Mouse (Mus musculus) ovary, postnatal 14 days (tissue): Measurements from ENCODE around the gene Clk2.
"Not testable (repeated sequence)": the region's sequence is repeated elsewhere in the genome, so short reads cannot be mapped to it uniquely, and the experiment has no call there.

Source experiments
- DNase-seq: peaks from one replicate; pipeline ENCODE4 v3.0.0; 2022; ENCODE audit warnings: low spot score

Gene Clk2

DNA sequence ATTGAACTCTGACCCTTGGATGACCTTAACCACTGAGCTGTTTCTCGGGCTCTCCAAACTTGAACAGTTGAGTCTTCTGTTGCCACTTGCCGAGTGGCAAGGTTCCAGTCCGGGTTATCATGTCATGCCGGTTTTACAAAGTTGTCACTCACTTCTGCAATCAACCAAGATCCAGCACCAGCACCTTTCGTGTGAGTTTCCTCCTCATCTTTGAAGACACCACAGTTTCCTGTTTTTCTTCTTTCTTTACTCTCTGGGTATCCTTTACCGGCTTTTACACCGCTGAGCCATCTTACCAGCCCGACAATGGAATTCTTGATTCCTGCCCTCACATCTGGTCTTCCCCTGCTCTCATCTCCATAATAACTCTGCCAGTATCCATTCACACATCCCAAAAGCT is 25.8 kb downstream of the Clk2 start:
- no peak for DNase-seq

DNA sequence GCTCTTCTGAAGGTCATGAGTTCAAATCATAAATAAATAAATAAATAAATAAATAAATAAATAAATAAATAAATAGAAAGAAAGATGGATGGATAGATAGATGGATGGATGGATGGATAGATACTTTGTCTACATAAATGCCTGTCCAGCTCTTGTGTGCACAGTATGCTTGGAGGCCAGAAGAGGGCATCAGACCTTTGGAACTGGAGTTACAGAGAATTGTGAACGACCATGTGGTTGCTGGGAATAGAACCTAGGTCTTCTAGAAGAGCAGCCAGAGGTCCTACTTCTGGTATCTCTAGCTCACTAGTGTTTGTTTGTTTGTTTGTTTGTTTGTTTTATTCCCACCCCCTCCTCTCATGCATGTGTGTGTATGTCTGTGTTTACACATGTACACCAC is 28.8 kb downstream of the Clk2 start:
- DNase-seq = no peak

DNA sequence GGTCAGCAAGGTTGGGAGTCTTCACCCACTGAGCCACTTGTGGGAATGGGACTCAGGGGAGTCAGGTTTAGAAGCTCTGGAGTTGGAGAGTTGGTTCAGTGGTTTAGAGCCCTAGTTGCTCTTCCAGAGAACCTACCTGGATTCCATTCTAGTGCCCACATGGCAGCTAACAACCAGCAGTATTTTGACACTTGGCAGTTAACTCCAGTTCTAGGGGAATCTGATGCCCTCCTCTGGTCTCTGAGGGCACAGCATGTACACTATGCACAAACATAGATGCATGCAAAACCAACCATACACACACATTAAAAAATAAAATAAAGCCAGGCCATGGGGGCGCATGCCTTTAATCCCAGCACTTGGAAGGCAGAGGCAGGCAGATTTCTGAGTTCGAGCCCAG is 29.3 kb downstream of the Clk2 start:
- DNase-seq = no peak

DNA sequence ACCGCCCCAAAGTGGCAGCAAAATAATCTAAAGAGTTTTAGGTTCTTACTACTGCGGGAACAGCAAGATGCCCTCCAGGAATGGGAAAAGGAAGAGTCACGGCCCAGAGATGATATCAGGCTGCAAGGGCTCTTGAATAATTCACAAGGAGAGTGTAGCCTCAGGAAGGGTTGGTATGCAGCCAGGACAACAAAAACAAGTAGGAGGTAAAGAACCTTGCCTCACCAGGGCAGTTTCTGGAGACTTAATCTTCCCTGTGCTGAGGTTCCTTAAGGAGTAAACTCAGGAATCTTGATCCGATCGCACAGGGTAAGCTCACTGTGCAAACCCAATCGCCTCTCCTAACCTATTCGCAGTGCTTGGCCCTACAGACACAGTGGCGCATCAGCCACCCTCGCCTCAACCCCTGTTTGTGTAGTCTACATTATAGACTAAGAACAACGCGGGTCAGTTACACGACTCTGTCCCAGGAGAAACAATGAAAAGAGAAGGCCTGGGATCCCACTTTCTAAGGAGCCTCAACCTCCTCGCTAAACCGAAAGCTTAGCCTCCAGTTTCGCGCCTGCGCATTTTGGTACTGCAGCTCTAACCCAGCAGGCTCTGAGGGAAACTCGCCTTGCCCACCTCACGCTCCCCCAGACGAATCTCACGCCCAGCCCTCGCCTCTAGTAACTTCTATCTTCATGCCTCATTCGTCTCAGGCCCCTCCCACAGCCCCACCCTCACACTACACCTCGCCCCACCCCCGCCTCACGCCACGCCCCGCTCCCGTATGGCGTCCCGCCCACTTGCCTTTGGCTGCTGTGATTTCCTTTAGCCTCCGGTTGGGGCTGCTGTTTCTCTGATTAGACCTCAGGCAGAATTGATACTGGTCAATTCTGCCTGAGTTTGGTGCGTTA is 31.6 kb downstream of the Clk2 start:
- peak; percentile 76 for DNase-seq

DNA sequence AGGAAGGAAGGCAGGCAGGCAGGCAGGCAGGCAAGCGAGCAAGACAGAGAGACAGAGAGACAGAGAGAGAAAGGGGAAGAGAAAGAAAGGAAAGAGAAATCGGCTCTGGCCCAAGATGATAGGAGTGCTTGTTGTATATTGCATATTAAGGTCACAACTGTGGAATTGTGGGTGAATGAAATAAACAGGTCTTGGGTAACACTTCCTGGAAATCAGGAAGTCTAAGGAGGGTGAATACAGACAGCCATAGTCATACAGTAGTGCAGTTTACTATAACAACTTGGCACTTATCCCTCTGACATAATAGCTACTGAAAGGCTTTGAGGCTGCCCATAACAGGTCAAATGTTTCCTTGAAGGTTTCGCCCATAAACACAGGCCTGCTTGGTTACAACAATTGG is 35.2 kb downstream of the Clk2 start:
- DNase-seq = no peak

DNA sequence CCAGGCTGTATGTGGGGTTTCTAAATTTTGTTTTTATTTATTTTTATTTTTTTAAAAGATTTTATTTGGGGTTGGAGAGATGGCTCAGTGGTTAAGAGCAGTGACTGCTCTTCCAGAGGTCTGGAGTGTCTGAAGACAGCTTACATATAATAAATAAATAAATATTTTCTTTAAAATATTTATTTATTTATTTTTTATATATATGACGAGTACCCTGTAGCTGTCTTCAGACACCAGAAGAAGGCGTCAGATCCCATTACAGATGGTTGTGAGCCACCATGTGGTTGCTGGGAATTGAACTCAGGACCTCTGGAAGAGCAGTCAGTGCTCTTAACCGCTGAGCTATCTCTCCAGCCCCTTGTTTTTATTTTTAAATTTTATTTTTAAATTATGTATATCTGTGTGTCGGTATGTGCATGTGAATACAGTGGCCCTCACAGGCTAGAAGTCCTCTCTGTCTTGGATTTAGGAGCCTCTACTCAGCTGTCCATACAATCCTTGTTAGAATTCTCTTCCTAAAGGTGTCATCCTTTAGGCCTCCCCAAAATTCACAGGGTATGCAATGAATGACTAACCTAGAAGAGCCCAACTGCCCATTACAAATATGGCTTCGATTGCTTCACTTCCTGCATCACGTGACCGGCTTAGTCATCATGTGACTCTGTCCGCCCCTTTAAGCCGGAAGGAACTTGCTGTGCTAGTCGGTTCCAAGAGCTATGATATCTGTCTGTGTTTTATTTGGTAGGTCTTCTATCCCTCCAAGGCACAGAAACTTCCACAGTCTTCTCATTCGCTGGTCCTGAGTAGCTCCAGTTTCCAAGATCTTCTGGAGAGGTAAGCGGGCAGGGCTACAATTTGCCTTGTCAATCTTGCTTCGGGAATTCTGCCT is 37.9 kb downstream of the Clk2 start, which contains the start of gene Gba:
Gene Gba, plus strand, starts transcription at position 676 of the 889 bp plus-strand sequence.
- peak; percentile 82 for DNase-seq

DNA sequence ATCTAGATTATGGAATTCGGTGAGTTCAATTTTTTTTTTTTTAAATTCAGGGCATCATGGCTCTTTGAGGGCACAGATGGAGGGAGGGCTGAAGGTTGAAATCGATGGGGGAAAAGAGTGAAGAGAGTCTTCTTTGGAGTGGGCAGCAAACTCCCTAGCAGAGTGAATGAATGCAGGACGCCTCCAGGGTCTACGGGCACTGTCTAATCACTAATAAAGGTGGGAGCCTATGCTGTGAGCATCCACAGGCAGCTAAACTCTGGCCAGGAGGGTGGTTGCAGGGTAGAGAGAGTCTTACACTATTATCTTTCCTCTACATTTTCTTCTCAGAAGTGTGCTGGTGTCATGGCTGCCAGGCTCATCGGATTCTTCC is 38.5 kb downstream of the Clk2 start:
- DNase-seq = no peak

DNA sequence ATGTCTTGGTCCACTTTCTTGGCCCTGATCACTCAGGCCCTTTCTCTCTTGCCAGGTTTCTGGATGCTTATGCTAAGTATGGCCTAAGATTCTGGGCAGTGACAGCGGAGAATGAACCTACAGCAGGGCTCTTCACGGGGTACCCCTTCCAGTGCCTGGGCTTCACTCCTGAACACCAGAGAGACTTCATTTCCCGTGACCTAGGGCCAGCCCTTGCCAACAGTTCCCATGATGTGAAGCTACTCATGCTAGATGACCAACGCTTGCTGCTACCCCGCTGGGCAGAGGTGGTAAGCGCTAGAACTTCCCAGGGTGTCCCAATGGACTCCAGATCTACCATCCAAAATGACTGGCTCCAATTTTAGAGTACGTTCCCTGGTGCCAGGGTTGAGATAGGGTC is 41.5 kb downstream of the Clk2 start:
- no peak for DNase-seq

DNA sequence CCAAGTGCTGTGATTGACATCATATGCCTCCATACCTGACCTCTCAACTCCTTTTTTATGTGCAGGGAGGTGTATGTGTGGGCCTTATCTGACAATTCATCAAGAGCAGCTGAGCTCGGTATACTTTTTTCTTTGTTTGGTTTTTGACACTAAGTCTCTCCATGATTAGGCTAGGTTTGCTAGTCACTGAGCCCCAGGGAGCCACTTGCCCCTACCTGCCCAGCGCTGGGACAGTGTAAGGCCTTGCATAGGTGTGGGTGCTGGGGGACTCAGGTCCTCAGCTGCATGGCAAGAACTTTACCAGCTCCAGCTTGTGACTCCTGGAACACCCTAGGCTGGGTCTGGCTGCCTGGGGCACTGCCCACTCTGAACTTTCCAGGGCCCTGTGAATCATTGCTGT is 42.1 kb downstream of the Clk2 start:
- no peak for DNase-seq

DNA sequence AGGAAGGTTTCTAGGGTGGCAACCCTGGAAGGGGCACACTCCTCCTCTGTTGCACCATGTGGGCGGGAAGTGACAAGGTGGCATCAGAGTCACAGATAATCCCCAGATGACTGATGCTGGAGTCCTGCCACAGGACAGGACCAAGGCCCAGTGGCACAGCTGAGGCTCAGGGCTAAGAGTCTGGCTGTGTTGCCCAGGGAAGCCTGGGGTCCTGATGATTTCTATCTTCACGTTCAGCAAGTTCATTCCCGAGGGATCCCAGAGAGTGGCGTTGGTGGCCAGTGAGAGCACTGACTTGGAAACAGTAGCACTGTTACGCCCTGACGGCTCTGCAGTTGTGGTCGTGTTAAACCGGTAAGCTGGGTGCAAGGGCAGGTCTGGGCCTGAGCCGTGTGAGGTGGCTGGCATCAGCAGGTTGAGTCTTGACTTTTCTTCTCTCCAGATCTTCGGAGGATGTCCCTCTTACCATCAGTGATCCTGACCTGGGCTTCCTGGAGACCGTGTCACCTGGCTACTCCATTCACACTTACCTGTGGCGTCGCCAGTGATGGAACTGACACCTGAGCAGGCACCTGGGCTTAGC is 43.6 kb downstream of the Clk2 start:
- DNase-seq = no peak

DNA sequence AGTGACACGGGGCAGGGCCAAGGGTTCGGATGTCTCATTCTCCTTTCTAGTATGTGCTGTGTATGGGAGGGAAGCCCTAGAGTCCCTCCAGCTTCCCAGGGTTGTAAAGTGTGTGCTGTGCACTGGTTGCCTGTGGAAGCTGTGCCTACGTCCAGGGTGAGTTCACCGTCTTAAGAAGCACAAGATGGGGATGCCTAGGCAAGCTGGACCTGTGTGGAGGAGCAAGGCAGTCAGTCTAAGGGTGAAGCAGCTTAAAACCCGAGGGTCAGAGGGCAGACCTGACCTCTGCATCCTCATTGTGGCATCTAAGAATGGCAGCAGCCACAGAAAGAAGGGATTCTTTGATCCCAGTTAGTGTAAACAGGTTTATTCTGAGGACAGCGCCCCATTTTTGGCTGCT is 44.1 kb downstream of the Clk2 start:
- DNase-seq = no peak

DNA sequence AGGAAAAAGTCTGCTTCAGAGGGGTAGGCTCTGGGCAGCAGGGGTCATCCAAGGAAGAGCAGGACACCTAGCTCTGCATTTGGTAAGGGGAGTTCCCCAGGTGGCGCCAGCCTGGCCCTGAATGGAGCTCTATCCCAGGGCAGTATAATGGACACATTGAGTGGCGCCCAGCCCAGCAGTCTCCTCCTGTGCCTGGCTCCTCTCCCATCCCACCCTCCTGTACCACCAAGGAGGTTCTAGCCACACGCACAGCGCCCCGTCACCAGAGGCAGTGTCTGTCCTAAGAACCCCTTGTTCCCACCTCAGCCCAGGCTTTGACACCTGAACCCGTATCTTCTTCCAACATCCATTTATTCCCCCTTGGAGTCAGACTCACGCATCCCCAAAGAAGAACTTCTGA is 45.1 kb downstream of the Clk2 start:
- DNase-seq = no peak

DNA sequence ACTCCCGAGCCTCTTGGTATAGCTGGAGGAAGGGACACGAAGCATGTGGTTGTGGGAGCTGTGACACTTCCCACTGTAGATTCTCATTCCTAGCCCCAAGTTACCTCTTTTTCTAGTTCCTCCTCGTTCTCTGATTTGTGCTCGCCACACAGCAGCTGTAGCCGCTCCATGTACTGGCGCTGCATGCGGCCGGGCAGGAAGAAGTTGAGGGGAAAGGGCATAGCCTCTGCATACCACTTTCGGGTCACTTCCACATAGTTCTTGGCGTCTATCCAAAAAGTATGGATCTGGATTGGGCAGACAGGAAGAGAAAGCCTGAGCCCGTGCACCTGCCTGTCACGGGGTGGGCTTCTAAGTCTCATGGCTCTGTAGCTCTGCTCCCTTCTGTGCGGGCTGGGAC is 45.6 kb downstream of the Clk2 start:
- no peak for DNase-seq

DNA sequence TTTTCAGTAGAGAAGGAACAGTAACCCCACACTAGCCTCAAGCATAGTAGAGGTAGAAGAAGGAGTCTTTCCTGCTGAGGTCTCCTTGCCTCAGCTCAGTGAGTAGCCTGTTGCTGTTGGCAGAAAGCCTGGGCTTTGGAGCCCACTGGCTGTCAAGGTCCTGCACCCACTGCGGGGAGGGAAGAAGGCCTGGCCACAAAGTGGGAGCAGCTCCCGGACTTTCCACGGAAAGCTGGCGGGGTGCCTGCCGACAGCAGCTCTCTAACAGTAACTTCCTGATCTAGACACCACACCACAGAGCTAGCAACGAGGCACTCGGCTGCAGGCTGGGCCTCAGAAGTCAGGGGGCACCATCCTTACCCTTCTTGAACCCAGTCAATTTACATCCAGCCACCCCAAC is 46.1 kb downstream of the Clk2 start:
- DNase-seq = no peak

DNA sequence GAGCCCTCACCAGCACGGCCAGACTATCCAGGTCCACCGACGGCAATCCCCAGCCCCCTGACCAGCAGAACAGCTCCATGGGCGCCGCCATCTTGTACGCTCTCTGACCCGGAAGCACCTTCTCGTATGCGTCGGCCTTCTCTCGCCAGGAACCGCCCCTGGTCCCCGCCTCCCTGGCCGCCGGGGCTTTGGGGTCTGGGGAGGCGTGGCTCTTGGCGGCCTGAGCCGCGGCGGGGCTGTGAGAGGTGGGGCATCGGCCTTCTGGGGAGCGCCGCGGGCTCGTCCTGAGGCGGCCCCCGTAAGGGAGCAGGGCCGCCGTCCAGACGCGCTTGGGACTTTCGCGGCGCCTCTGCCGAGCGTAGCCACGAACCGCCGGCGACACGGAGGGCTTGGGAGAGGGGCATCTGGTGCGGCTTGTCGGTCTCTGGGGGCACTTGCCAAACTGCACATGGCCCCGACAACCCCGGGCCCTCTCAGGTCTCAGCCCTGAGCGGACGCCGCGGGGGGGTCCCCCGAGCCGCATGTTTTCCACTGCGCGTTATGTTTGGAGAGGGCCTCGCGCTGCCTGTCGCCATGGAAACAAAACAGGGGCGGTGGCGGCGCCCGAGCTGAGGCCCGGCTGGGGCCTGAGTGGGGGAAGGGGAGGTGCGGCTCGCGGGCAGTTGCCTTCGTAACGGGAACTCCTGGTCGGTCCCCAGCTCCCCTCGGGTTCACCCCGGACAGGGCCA is 49.4 kb downstream of the Clk2 start:
- DNase-seq = peak; percentile 90

DNA sequence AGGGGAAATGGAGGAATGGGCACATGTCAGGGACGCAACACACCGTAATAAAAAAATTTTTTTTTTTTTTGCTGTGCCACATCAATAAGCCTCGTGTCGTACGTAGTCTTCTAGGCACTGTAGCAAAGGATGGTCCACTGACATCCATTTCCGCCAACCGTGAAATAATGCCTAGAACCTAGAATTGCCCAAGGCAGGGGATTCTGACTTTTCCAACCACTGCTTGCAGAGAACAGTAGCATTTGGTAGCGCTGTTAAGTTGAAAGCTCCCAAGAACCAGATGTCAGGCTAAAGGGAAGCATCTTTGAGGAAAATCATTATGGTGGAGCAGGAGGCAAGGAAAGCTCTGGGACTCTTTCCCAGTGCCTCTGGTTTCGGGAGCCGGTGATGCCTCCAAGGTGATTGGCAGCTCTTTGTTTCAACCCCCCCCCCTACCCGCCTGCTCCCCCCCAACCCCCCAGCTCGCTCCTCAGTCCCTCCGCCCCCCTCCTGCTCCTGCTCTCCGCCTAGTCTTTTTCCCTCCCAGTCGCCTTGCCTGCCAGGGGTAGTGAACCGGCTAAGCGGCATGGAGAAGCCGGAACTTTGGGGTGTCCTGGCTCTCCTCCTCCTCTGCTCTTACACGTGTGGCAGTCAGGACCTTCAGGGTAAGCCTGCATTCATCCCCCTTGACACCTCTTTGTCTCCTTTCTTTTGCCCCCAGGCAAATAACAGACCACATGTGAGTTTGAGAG is 50.3 kb downstream of the Clk2 start, which contains the start of gene Thbs3:
Gene Thbs3, plus strand, starts transcription at position 500 of the 731 bp plus-strand sequence.
- no peak for DNase-seq

DNA sequence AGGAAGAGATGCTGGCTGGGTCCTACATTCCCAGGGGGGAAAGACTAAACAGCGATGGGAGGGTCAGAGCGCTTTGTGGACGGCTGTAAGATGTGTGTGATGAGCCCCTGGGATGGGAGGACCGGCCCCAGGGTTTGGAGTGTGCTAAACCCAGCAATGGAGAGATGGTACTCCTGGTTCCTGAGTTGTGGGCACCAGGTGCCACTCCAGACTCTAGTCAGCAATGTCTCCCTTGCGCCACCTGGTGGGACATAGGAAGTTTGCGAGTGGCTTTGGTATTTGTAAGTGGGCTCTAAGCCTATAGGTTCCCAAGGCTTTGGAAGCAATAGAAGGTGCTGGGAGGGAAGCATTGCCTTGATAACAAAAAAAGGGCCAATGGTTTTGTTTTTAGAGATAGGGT is 51.3 kb downstream of the Clk2 start:
- DNase-seq = peak; percentile 76

DNA sequence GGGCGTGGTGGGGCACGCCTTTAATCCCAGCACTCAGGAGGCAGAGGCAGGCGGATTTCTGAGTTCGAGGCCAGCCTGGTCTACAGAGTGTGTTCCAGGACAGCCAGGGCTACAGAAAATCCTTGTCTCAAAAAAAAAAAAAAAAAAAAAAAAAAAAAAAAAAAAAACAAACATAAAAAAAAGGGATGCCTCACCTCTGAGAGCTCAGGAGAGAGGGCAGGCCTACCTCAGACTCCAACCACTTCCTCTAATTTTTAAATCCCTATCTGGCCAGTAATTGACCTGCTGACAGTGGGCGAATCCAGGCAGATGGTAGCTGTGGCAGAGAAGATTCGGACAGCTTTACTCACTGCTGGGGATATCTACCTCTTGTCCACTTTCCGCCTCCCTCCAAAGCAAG is 51.8 kb downstream of the Clk2 start:
- DNase-seq = not testable (repeated sequence)

DNA sequence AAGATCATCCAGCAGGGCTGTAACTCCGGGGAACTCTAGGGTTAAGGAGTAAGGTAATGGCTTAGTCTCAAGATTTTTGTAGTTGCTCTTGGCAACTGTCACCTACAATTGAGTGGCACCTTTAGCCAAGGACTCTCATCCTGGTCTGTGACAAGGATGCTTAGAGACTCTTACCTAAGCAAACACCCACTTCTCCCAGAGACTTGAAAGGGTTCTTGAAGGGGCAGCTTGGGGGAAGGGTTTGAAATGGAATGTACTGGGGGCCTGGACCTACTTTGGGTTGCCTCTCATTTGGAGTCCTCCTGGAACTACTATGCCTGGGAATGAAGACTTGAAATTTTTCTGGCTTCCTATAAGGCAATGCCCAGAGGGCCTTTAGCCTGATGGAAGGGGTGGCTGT is 53.7 kb downstream of the Clk2 start:
- DNase-seq = no peak

DNA sequence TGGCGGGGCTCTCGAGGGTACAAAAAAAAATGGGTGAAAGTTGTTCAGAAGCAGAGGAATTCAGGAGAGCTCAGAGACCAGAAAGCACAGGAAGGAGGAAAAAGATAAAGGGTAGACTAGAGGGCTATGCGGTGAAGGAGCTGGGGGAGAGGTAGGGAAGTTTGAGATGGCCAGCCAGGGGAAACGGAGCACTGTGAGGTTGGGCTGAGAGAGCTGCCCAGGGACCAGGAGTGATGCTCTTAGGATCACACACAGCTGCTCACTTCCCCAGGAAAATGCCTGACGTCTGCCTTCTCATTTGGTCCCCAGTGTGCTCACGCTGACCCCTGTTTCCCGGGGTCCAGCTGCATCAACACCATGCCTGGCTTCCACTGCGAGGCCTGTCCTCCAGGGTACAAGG is 55.0 kb downstream of the Clk2 start:
- DNase-seq = no peak

DNA sequence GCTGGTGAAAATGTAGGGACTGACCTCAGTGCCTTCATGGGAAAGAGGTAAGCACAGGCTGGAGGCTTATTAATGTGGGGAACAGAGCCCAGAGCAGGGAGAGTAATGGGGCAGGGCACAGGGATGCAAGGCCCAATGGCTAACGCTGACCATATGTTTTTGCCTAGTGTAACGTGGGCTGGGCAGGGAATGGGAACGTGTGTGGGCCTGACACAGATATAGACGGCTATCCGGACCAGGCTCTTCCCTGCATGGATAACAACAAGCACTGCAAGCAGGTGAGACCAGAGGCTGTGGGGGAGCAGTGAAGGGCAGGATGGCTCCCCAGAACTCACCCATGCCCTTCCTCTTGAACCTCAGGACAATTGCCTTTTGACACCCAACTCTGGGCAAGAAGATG is 56.6 kb downstream of the Clk2 start:
- DNase-seq = no peak
